Mouse (Mus musculus) thymus, postnatal 4 days (tissue): ENCODE results near the gene Rasal2.

Experiments
- DNase-seq: peaks from one replicate; pipeline ENCODE4 v3.0.0; 2021

The Rasal2 gene

DNA sequence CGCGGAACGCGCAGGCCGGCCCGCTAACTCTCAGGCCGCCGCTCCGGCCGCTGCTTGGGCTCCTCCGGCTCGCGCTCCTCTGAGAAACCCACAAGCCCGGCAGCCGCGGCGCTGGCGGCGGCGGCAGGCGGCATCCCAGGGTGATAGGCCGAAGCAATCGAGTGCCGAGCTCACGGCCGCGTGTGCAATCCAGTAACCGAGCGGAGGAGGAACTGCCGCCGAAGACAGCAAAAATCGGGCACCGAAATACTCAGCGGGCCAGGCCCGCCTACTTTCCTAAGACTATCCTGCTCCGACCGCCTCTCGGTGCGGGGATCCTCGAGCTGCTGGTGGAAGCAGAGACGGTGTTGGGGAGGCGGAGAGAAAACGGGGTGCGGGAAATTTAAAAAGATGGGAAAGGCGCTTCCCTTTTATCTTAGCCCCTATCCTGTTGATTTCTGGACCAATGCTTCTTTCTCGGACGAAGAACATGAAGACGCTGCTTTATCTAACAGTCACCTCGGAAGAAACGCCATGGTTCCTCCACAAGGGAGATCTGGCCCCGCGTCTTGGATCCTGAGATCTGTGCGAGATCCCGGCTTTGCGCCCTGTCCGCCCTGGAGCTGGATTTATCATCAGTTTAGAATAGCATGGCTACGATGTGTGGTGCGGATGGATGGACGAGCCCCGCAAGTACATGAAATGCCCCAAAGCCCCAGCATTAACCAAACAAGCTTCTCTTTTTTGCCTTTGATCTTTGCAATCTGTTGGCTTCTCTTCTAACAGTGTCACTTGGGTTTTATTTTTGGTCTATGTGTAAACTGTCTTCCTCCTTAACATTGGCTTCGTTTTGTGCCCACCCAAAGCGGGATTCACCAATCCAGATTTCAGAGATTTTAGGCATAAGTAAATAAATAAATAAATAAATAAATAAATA is at the start of gene Rasal2:
Gene Rasal2, minus strand, starts transcription at position 142 of the 916 bp plus-strand sequence.
- peak; percentile 98 for DNase-seq

DNA sequence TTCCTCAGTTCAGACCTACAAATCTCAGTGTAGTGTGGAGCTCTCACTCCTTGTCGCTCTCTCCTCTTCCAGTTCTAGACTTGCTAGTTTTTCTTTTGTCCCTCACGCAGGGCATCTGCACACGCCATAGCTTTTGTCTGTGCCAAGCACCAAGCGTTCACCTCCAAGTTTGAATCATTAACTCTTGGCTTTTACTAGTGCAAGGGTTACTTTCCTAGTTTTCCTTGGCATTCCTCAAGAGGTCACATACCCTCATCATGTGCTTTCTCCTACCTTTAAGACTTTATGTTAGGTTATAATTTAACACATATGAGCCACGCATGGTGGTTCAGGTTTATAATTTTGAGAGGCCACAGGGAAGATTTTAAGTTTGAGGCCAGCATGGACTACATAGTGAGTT is 48.9 kb upstream of the Rasal2 start:
- no peak for DNase-seq

GRCm38 (mm10) chr1:157459904-157460303 is 47.5 kb upstream of the Rasal2 start:
- no peak for DNase-seq

GRCm38 (mm10) chr1:157458421-157459208 is 46.2 kb upstream of the Rasal2 start, which contains the start of gene Cryzl2:
Gene Cryzl2 (plus strand): TSS chr1:157458577.
- peak; percentile 89 for DNase-seq

GRCm38 (mm10) chr1:157457789-157458188 is 45.4 kb upstream of the Rasal2 start:
- no peak for DNase-seq

GRCm38 (mm10) chr1:157454876-157455275 is 42.5 kb upstream of the Rasal2 start:
- no peak for DNase-seq

DNA sequence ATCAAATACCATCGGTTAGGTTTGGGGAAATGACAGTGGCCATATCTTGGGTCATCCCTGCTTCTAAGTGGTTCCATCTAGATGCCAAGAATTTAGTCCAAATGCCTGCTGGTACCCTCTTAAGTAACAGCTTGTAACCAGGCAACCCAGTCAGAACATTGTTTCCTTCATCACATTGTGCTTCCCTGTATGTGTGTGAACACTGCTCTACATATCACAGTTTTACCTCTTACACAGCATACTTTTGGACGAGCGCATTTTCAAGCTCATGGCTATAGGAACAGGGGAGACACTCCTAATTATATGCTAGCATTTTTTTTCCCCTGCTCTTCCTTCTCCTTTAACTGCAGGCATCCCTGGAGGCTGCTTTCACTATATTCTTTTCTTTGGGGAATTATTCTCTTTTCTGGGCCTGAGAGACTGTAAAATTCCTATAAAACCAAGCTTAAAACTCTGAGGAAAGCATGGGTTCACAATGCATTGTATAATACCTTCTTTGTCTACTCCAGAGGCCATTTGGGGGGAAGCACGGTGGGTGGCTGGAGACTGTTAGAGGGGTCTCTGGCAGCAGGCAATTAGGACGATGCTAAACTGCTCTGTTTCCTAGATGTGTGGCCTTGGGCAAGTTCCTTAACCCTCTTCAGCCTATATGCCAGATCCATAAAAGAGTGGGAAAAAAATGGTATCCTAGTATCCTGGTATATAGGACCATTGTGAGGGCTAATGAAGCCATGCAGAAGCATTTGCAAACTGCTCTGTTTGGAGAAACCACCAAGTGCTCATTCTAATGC is 40.6 kb upstream of the Rasal2 start:
- no peak for DNase-seq

DNA sequence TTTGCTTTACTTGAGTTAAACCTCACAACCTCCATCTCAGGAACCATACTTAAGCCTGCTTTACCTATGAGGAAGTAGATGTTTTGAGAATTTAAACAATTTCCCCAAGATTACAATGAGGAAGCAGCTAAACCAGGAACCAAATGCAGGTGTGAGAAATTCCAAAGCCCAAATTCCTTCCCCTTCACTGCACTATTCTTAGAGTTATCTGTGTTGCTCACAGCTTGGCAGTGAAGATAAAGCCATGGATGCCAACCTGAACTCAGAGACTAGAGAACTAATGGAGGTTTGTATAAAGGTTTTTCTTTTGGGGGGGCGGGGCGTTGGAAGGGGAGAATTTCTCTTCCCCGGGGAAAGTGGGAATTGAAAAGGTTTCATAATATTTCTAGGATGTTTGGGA is 39.9 kb upstream of the Rasal2 start:
- no peak for DNase-seq

DNA sequence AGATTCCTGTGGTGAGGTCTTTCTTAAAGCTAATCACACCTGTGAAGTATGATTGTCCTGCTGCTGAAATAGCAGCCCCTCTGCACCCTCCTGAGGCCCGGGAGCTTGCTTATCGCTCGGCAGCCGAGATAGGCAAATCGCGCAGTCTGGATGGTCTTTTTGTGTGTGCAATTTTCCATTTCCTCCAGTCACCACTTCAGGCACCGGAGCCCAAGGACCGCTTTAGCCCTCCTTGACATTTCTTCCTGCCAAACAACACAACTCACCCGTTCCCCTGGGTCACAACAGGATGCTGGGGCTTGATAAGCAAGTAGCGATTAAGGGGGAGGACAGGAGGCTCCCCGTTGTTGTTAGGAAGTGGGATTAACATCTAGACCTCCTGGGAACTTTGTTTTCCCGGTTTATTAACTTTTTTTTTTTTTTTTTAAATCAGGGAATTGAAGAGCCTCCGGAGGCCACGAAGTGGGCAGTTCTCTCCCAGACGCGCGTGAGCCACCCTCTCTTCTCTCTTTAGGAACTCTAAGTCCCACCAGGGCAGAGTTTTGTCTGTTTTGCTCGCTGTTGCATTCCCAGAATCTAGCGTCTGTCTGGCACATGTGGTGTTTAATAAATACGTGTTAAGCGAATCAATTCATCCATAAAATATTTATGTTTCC is 37.7 kb upstream of the Rasal2 start:
- DNase-seq = no peak

GRCm38 (mm10) chr1:157449532-157449931 is 37.1 kb upstream of the Rasal2 start:
- no peak for DNase-seq

DNA sequence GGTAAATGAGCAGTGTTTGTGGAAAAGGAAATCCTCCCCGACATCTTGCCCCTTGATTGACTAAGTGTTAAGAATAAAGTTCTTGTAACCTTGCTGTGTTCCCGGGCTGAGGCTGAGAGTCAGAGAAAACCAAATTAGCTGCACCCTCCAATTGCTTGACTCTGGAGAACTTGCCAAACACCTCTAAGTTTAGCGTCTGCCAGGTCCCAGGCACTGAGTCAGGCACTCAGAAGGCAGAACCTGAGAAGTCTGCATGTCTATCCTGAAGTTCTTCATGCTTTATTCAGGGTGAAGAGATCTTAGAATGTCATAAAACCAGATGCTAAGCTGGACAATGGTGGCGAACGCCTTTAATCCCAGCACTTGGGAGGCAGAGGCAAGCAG is 36.4 kb upstream of the Rasal2 start:
- no peak for DNase-seq

- no peak for DNase-seq
Observed at GRCm38 (mm10) chr1:157448164-157448804, 35.9 kb upstream of the Rasal2 start.

GRCm38 (mm10) chr1:157447142-157447541 is 34.7 kb upstream of the Rasal2 start:
- DNase-seq = no peak

GRCm38 (mm10) chr1:157446325-157446724 is 33.9 kb upstream of the Rasal2 start:
- peak; percentile 33 for DNase-seq

DNA sequence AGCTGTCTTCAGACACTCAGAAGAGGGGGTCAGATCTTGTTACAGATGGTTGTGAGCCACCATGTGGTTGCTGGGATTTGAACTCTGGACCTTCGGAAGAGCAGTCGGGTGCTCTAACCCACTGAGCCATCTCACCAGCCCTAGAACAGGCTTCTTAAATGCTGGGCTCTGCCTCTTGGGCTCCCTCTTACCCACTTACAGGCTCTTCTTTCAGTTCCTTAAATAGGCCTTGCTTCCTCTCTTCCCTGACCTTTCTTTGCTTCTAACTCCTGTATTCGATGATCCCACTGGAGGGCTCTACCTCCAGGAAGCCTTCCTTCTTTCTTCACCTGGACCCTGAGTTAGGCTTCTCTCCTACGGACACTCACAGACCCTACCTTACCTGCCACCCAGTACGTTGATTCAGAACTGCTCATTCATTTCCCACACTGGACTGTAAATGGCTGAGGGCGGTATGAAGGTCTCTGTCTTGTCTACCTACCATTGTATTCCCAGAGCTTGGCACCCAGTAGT is 33.1 kb upstream of the Rasal2 start:
- no peak for DNase-seq

DNA sequence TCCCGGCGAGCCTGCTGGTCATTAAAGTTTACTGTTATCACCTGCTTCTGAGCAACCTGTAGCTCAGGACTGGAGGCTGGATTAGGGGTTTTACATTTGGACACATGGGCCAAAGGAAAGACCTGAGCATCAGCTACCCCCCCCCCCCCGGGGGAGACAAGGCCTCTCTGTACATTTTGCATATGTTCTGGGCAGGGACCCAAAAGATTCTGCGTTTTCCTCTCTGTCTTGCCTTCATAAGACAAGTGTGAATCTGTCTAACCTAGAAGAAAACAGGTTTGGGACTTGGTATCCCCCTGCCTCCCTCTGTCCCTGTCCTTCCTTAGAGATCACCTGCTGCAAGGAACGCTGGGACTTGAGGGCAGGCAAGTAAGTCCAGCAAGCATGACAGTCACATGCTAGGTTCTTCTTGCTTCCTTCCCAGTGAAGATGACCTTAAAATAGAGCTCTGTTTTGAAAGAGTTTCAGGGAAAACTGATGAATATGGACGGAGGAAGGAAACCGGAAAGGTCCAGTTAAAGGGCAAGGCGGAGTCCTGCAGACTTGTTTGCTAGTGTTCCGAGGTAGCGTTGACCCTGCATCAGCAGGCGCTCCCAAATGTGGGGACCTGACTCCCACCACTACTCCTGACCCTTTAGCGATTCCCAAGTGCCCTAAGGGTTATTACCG is 32.4 kb upstream of the Rasal2 start:
- no peak for DNase-seq

DNA sequence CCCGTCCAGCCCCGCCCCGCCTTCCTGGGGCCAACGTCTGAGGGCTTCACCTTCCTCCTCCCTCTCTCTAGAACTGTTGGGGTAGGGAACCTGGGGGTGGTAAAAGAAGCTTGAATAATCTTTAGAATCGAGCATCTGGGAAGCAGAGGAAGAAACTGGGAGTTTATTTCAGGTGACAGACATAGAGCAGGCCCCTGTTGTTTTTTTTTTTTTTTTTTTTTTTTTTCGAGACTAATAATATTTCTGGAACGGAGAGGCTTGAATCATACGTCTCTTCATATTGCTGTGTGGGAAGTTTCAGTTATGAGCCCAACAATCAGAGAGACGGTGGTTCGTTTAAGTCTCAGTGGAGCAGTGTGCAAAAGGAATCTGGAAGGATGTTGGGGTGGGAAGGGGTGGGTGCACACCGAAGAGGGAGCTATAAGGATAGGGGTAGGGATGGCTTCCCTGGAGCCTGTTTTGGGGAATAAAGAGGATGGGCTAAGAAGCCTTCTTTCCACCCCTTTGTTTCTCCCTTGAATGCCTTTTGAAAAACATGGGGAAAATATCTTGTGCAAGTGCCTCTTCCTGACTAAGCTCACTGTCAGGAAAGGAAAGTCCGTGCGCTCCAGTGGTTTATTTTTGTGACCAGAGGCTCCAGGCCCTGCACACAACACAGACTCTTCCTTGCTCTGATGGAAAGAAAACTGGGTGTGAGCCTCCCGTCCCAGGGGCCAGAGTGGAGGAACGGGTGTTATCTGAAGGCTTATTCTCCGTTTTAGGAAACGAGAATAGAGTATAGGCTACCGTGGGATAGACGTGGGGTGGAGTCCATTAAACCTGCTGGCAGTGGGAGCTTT is 31.5 kb upstream of the Rasal2 start:
- no peak for DNase-seq

- DNase-seq = no peak
Observed at GRCm38 (mm10) chr1:157443026-157443722, 30.8 kb upstream of the Rasal2 start.

GRCm38 (mm10) chr1:157439973-157440641 is 27.7 kb upstream of the Rasal2 start:
- no peak for DNase-seq
